In the genomic region with DNA sequence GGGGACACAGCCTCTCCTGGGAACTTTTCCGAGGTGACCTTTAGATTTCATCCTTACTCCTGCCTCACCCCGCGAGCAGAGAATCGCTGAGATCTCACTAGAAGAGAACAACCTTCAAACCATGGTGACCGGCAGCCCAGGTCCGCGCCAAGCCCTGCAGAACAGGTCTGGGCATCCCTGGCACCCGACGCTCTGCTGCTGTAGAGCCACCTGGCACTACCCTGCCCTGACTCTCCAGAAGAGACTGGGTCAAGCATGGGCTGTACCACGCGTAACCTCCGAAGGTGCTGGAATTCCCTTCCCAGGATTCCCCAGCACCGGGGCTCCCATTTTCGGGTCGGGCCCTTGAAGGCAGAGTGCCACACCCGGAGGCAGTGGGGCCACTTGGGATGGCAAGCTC, we compare ENCODE assay signal across 22 mouse cellular contexts. TPM values are rescaled to one million over a fixed set of nuclear protein-coding genes. Genes with fewer than 3 reads are reported as not detected.
A peak's percentile ranks its signal among the peaks of the same experiment; 100 is the strongest.
DNase-seq lines count a peak whose midpoint lies in the region; ATAC-seq and TF ChIP-seq lines count a peak whose summit lies in the region.
"Had no signal": no experiment of that assay in that cellular context is flagged by ENCODE, and none has a peak within 500 bp of the region (broad histone marks: within the 10 kb centered on the region; RNA-seq: fewer than 3 reads in every experiment).

No protein-coding gene starts in this region.

- ATAC-seq in hindbrain, embryonic 12.5 days (ENCODE audit: low FRiP score), result no peak
- ATAC-seq in intestine, postnatal 0 days, result no peak
- ATAC-seq: forebrain, embryonic 15.5 days; midbrain, embryonic 15.5 days had no signal

- H3K36me3 ChIP-seq in hindbrain, embryonic 10.5 days, result peaks cover 45% of the 10 kb centered on the region
- no peaks in the 10 kb centered on the region for H3K36me3 ChIP-seq in hindbrain, embryonic 12.5 days
- H3K36me3 ChIP-seq in intestine, postnatal 0 days (ENCODE audit: control insufficient read depth, insufficient read depth), result peaks cover 26% of the 10 kb centered on the region
- H3K36me3 ChIP-seq: midbrain, embryonic 15.5 days had no signal

- TF ChIP-seq CTCF in intestine, postnatal 0 days (IDR thresholded peaks at IDR 0.05; ENCODE audit: low read depth), result no peak

- no peak overlapping the region for H3K4me2 ChIP-seq in hindbrain, embryonic 12.5 days (replicated peaks)
- H3K4me2 ChIP-seq in intestine, postnatal 0 days (replicated peaks; ENCODE audit: low read depth), result no peak overlapping the region
- H3K4me2 ChIP-seq: forebrain, embryonic 15.5 days; hindbrain, embryonic 14.5 days; limb, embryonic 15.5 days; liver, embryonic 15.5 days; lung, embryonic 15.5 days; midbrain, embryonic 15.5 days; neural tube, embryonic 12.5 days had no signal

- H3K4me1 ChIP-seq in hindbrain, embryonic 10.5 days (replicated peaks), result peaks cover 21% of the 10 kb centered on the region
- H3K4me1 ChIP-seq in hindbrain, embryonic 12.5 days, result peaks cover 9% of the 10 kb centered on the region
- H3K4me1 ChIP-seq in intestine, postnatal 0 days (replicated peaks; ENCODE audit: control insufficient read depth, insufficient read depth, low read length), result no peaks in the 10 kb centered on the region
- H3K4me1 ChIP-seq: lung, embryonic 15.5 days had no signal

- no peak for DNase-seq in hindbrain, embryonic 10.5 days (ENCODE audit: low spot score)
- peak; percentile 17 for DNase-seq in lung, postnatal 36 days
- no peak for DNase-seq in lung, postnatal 14 days
- DNase-seq in left cerebral cortex, adult 11 months (ENCODE audit: low spot score), result no peak
- no peak for DNase-seq in layer of hippocampus, postnatal 36 days
- DNase-seq: adrenal gland, adult 2 months; cerebellum, adult 11 months; cerebellum, adult 9-11 months; right cerebral cortex, postnatal 14 days; thymus, adult 18-20 months; thymus, postnatal 4 days had no signal

- H3K9ac ChIP-seq in hindbrain, embryonic 12.5 days, result no peak overlapping the region
- H3K9ac ChIP-seq in intestine, postnatal 0 days (ENCODE audit: low read depth, low read length), result 0 out of 2 replicates have a peak overlapping the region, but pooled peaks have one; percentile 22
- H3K9ac ChIP-seq: forebrain, embryonic 15.5 days; hindbrain, embryonic 14.5 days; limb, embryonic 15.5 days; liver, embryonic 15.5 days; lung, embryonic 15.5 days; midbrain, embryonic 15.5 days; neural tube, embryonic 12.5 days had no signal

- H3K27me3 ChIP-seq in hindbrain, embryonic 10.5 days (ENCODE audit: insufficient read depth, poor library complexity, severe bottlenecking), result 0 out of 2 replicates have a peak, but pooled peaks cover 3% of the 10 kb centered on the region
- peaks cover 9% of the 10 kb centered on the region; the same call in 1 of the 2 replicates for H3K27me3 ChIP-seq in hindbrain, embryonic 12.5 days
- no peaks in the 10 kb centered on the region for H3K27me3 ChIP-seq in intestine, postnatal 0 days (replicated peaks; ENCODE audit: control insufficient read depth, insufficient read depth, low read length)
- H3K27me3 ChIP-seq: forebrain, embryonic 15.5 days; limb, embryonic 15.5 days; liver, embryonic 15.5 days; lung, embryonic 15.5 days; midbrain, embryonic 15.5 days; neural tube, embryonic 12.5 days had no signal

- no peaks in the 10 kb centered on the region for H3K9me3 ChIP-seq in hindbrain, embryonic 10.5 days
- no peaks in the 10 kb centered on the region for H3K9me3 ChIP-seq in hindbrain, embryonic 12.5 days (replicated peaks)
- no peaks in the 10 kb centered on the region for H3K9me3 ChIP-seq in intestine, postnatal 0 days (ENCODE audit: control insufficient read depth)
- H3K9me3 ChIP-seq: forebrain, embryonic 15.5 days; limb, embryonic 15.5 days; liver, embryonic 15.5 days; lung, embryonic 15.5 days; midbrain, embryonic 15.5 days; neural tube, embryonic 12.5 days had no signal

- H3K27ac ChIP-seq in hindbrain, embryonic 10.5 days, result peak overlapping the region; percentile 40; the same call in 1 of the 2 replicates
- no peak overlapping the region for H3K27ac ChIP-seq in hindbrain, embryonic 12.5 days
- H3K27ac ChIP-seq in intestine, postnatal 0 days (ENCODE audit: low read depth, low read length), result peak overlapping the region; percentile 81
- H3K27ac ChIP-seq: forebrain, embryonic 15.5 days; hindbrain, embryonic 14.5 days; layer of hippocampus, adult 2 months; limb, embryonic 15.5 days; liver, embryonic 15.5 days; lung, embryonic 15.5 days; macrophage; midbrain, embryonic 15.5 days; neural tube, embryonic 12.5 days had no signal

- H3K4me3 ChIP-seq in hindbrain, embryonic 10.5 days, result no peak overlapping the region
- H3K4me3 ChIP-seq in hindbrain, embryonic 12.5 days, result no peak overlapping the region
- no peak overlapping the region for H3K4me3 ChIP-seq in intestine, postnatal 0 days (ENCODE audit: low read depth, low read length)
- H3K4me3 ChIP-seq: forebrain, embryonic 15.5 days; layer of hippocampus, adult 2 months; limb, embryonic 15.5 days; liver, embryonic 15.5 days; lung, embryonic 15.5 days; midbrain, embryonic 15.5 days; neural tube, embryonic 12.5 days had no signal

- WGBS in hindbrain, embryonic 10.5 days, result 95% methylated on average over 16 of the region's 16 CpGs
- 98% methylated on average over 16 of the region's 16 CpGs for WGBS in hindbrain, embryonic 12.5 days
- 68% methylated on average over 16 of the region's 16 CpGs for WGBS in intestine, postnatal 0 days

RNA-seq across cellular contexts. Expression of a gene that starts 24.7 kb away (rescaled TPM):
- 85.2 and 99.4 TPM in 2 replicates for polyA plus RNA-seq in hindbrain, embryonic 10.5 days (2016; fragmentation: Nextera tagmentation; extraction: Ambion mirVana)
- polyA plus RNA-seq in hindbrain, embryonic 12.5 days (2016; fragmentation: Nextera tagmentation; extraction: Ambion mirVana), result 97.9 and 103 TPM in 2 replicates
- 342 and 379 TPM in 2 replicates for polyA plus RNA-seq in intestine, postnatal 0 days (2015; fragmentation: Nextera tagmentation; extraction: Ambion mirVana)
- total RNA-seq in layer of hippocampus, postnatal 36 days (2021), result 10 to 100 TPM; 41.7 to 50.5 TPM
